Mouse (Mus musculus) testis, postnatal 10 days (tissue): ENCODE results near the gene Edn2.

Experiments used
- DNase-seq: peaks from one replicate; pipeline ENCODE4 v3.0.0; 2021; ENCODE audit warnings: low spot score

Edn2 gene

DNA sequence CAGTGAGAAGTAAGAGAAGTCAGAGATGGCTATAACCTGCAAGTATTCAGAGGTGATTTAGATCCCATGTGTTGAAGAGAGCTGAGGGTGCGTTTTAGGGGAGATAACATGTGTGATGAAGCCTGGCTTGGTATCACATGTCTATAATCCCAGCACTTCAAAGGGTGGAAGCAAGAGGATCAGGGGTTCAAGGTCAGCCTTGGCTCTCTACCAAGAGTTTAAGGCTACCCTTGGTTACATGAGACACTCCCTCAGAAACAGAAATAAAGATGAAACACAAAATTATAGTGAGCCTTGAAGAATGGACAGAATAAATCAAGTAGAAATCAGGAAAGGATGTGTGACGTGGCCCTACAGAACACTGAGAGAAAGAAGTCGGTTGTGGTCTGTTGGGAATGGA, 7.3 kb upstream of the Edn2 start:
- no peak for DNase-seq

GRCm38 (mm10) chr4:120158714-120159310, 2.2 kb upstream of the Edn2 start:
- DNase-seq = no peak

- DNase-seq = no peak
Observed at GRCm38 (mm10) chr4:120162586-120162985, 1.6 kb downstream of the Edn2 start.

DNA sequence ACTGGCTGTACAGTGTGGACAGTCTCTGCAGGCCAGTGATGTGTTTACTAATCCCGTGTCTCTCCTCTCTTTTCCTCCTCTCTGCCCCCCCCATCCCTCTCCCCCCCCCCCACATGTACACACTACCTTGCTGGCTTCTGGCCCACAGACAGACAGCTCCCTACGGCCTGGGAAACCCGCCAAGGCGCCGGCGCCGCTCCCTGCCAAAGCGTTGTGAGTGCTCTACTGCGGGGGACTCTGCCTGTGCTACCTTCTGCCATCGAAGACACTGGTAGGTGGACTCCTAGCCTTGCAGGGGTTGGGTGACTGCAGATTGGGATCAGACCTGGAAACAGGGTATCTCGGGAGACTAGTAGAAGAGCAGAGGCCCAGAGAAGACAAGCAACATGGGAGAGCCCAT, 2.2 kb downstream of the Edn2 start:
- DNase-seq = peak; percentile 73

GRCm38 (mm10) chr4:120164316-120164715, 3.3 kb downstream of the Edn2 start:
- no peak for DNase-seq

GRCm38 (mm10) chr4:120167778-120168177, 6.8 kb downstream of the Edn2 start:
- DNase-seq = no peak

GRCm38 (mm10) chr4:120168346-120168745, 7.3 kb downstream of the Edn2 start:
- DNase-seq = no peak

- no peak for DNase-seq
Observed at GRCm38 (mm10) chr4:120170387-120170936, 9.5 kb downstream of the Edn2 start.

DNA sequence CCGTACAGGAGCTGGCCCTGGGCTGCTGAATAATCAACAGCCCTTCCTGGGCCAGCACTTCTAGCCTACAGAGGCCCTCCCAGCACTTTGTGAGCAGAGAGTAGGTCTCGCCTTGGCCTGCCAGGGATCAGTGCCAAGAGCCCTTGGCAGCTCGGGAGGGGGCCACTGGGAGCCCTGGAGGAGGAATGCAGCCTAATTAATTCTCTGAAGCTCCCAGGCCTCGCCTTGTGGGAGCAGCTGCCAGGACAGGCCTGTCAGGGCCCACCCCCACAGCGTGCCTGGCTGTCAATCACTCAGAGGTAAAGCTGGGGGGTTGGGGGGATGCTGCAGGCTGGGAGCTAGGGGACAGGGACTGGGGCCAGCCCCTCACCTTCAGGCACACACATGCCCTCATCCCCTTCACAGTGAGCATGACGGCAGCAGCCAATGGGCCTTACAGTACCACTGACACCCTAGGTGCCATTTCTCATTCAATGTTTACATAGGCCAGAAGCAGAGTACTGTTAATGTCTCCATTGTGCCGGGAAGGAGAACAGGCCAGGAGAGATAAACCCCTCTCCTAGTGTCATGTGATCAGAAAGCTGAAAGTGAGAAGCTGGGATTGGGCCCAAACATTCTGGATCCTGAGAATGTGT, 11.2 kb downstream of the Edn2 start:
- DNase-seq = no peak

DNA sequence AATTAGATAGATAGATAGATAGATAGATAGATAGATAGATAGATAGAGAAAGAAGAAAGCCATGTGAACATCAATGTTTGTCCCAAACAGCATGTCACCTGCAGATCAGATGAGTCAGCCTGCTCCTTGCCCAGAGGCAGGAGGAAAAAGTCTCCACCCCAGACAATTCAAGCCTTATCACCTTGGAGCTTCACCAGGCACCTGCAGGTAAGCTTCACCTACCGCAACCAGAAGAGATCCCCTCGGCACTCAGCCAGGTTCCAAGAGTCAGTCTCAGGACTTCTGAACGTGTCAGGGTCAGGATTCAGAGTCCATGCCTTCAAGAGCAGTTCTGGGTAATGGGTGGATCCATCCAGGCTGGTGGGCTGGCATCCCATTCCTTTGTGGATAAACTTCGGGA, 18.1 kb downstream of the Edn2 start:
- no peak for DNase-seq

DNA sequence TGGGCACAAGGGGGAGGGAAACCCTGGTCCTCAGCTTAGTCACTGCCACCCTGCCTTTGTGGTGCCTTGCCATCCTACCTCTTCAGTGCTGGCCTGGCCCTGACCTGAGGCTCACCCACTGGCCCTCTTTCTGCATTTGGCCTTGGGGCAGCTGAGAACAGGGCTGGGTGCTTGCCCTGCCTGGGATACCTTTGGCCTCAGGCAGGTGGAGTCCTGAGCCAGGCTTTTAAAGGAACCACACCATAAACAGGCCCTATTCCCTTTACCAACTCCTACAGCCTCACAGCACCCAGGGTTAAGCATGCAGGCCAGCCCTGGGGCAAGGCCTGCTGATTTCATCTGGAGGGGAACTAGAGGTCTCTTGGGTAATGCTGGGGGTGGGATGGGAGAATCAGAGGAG, 19.5 kb downstream of the Edn2 start:
- DNase-seq = no peak

- no peak for DNase-seq
Observed at GRCm38 (mm10) chr4:120184374-120184991, 23.5 kb downstream of the Edn2 start.

GRCm38 (mm10) chr4:120186441-120186840, 25.4 kb downstream of the Edn2 start:
- DNase-seq = no peak

DNA sequence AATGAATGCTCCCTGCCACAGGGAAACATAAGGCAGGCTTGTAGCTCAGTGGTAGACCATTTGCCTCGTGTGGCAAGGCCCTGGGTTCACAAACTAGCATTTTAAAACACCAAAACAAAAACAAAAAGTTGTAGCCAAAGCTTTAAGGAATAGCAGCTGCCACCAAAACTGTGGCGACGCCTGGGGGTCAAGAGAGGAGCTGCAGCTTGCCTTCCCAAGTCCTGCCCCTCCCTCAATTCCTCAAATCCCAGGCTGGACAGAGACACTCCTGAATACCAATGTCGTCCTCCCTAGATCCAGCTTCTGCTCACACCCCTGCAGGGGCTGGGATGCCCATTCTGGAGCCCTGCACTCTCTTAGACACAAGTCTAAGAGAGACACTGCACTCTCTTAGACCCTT, 25.9 kb downstream of the Edn2 start:
- DNase-seq = peak; percentile 66

DNA sequence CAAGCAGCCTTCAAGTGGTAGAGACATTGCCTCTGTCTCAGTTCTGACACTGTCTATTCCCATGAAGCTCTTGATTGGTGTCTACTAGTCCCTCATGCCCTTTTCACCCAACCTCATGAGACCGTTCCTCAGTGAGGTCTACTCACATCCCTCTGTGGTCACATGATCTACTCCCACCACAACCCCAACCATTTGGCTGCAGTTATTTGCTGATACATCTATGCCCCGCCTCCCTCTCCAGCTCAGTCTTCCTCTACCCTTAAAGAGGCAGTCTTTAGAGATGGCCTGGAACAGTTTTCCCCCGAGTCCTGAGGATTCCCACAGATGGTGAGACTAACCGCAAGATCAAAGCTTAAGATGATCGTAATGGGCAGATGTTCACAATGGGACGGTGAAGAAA, 27.2 kb downstream of the Edn2 start:
- no peak for DNase-seq

DNA sequence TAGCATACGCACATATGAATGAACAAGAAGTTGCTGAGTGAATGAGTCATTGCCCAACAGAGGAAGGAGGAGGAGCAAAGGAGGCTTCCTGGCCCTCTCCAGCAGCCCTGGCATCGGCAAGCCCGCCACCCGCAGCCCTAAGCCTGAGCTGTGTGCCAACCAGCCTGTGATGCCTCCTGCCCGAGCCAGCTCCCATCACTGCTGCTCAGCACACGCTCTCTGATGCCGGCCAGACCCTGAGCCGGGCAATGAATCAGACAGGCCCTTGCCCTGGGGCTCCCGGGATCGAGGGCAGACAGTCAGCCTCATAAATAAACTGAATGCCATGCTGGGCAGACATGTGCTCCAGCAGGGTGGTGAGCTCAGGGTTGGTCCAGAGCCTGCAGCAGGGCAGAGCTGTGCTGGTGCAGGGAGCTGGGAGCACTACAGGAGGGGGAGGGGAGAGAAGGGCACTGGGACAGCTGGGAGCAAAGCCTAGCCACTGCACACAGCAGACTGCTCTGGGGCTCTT, 27.7 kb downstream of the Edn2 start:
- DNase-seq = no peak

GRCm38 (mm10) chr4:120189941-120190340, 28.9 kb downstream of the Edn2 start:
- DNase-seq = no peak

GRCm38 (mm10) chr4:120191987-120192386, 31.0 kb downstream of the Edn2 start:
- DNase-seq = no peak

DNA sequence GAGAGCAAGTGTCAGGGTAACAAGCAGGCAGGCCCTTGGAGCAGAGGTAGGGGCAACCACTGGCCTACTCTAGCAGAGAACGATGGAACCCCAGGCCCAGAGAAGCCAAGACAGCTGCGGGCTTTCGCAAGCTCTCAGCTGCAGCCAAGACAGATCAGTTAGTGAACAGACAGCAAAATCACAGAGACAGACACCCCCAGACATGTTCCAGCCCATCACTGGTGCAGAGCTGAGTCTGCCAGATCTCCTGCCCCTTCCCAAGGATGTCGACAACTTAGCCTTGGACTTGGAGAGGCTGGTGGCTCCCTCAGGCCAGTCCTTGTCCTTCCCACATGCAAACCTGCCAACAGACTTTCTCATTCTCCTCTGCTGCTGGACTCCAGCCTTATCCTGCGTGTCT, 33.0 kb downstream of the Edn2 start:
- no peak for DNase-seq

DNA sequence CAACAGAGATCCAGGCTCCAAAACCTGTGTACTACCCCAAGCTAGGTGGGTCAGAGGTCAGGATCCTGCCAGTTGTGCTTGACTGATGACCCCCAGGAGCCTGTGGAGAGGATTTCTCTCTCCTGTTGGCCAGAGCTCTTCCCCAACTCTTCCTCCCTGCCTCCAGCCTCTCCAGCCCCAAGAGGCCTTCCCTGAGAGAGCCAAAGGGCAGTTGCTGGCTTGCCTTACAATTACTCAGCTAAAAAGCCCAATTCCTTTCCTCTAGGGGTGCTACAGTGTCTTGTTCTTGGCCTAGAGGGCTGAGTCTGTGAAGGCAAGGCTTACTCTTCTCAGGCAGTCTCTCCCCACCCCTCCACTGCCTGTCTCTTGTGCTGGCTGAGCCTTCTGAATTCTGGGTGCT, 34.0 kb downstream of the Edn2 start:
- DNase-seq = no peak

DNA sequence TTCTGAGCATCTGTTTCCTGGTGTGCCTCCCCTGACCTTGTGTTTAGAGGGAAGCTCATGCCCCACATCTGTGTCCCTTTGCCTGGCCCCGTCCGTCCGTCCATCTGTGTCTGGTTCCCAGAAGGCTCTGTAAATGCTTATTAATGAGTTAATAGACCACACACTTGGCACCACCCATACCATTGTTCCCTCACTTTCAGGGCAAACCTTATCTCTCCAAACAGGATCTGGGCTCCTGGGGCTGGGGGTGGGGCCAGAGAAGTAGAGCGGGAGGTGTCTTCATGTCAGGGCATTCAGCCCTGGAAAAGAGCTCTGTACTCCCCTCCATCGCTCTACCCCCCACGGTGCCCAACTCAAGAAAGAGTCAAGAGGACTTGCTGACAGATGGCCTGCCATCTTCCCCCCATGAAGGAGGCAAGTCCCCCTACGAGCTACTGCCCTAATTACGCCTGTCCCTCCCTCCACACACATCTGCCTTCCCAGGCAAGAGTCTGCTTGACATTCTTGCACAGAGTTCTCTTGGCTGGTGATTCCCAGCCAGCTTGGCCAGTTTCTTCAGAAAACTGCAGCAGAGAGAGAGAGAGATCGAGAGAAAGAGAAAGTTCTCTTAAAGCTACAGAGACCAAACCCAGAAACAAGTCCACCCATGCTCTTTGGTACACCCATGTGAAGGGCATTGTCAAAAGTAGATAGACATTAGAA, 38.3 kb downstream of the Edn2 start:
- DNase-seq = no peak

DNA sequence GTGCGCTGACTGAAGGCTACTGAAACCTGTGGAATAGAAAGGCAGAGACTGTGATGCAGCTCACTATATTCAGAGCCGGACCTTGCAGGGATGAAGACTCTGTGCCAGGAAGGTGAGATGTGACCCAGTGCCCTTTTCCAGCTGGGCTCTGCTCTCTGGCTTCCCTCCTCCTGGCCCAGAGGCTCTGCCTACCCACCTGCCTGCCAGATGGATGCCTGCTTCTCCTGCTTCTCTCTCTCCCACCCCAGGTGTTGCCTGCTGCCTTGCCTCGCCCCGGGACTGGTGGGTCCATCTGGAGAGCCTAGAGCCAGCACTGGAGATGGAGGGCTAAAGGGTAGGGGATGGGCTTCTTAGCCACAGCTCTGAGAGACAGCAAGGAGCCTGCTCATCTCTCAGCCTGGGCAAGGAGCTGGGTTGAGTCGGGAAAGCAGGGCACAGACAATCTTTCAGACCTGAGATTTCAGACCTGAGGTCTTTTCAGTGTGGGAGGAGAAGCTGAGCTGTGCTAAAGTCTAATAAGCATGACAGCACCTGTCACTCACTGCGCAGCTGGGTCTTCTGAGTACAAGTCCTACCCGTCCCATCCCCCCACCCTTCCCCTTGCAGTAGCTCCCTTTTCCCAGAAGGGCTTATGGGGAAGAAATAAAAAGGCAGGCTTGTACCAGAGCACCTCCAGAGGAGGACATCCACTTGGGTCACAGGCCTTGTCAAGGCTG, 39.7 kb downstream of the Edn2 start:
- no peak for DNase-seq
